Mouse (Mus musculus): Measurements from ENCODE around the gene Gla. TPM values are rescaled to one million over a fixed set of nuclear protein-coding genes. Genes with fewer than 3 reads are reported as not detected.

The Gla gene
- polyA plus RNA-seq, 2 experiments = 1.7 to 3.9 TPM

DNA sequence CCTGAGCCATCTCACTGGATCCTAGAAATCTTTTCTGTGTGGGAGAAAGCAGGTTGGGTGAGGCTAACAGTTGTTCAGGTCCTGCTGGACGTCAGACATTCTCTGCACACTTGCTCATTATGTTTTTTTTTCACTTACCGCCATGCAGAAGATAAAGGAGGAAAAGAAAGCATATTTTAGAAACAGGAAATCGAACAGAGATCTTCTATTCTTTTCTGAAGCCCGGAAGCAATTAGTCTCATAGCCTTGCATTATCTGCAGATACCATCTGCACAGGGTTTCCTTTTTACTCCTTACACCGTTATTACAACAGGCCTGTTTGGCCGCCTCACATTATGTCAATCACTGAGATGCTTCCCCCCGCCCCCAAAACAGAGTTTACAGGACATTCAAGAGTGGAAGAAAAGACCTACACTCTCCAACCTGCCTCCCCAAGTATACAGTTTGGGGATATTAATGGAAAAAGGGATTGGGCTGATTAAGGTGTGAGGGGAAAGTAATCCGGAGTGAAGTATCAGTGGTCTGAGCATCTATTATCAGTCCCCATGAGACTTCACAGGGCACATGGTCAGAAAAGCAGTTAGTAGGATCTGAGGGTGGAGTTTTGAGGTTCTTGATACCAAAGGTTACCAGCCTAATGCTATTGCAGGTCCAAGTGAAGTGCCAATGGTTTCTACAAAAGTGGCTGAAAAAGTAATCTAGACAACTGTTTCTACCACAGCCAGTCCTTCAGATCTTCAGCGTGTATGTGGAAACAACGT lies 40.3 kb upstream of the Gla start:
- ATAC-seq (ENCODE audit: insufficient read depth) (no peak), DNase-seq (ENCODE audit: low read depth in 3 of 3, low spot score in 3 of 3) (no peak)
- 21% methylated on average over 10 of the region's 10 CpGs for WGBS (ENCODE audit: insufficient replicate concordance)
- Histone ChIP-seq H3K36me3 (replicated peaks; ENCODE audit: control insufficient read depth, insufficient read depth, low read depth) (no peaks in the 10 kb centered on the region), H3K4me2 (ENCODE audit: low read depth) (no peak overlapping the region), H3K27ac (no peak overlapping the region), H3K4me3 (ENCODE audit: insufficient read depth in 1 of 2, low read depth in 2 of 2, low read length in 2 of 2) (no peak overlapping the region), H3K27me3 (ENCODE audit: control insufficient read depth, insufficient read depth, low read length) (no peaks in the 10 kb centered on the region), H3K4me1 (replicated peaks; ENCODE audit: control insufficient read depth in 2 of 2, insufficient read depth in 2 of 2, low read length in 1 of 2) (no peaks in the 10 kb centered on the region), H3K9me3 (ENCODE audit: control insufficient read depth, low read length) (no peaks in the 10 kb centered on the region), H3K9ac (replicated peaks) (no peak overlapping the region)
- no peak for TF ChIP-seq CTCF (IDR thresholded peaks at IDR 0.05; ENCODE audit: low read depth)

DNA sequence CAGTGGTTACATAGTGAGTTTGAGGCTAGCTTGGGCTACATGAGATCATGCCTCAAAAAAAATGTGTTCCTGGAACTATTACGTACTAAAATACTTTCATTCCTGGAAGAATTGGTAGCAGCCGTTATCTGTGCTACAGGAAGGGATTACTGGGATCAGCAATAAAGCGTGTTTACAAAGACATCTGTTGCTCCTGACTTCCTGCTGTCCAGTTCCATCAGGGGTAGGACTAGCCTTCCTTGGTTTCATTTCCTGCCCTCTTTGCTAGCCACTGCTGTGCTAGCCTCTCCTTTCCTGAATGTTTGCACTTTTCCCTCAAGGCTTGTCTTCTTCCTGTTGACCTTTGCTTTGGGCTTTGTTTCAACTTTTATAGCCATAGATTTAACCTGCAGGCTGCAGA lies 34.9 kb upstream of the Gla start:
- Histone ChIP-seq H3K4me2 (ENCODE audit: low read depth) (no peak overlapping the region), H3K9ac (replicated peaks) (no peak overlapping the region), H3K27ac (no peak overlapping the region), H3K9me3 (ENCODE audit: control insufficient read depth, low read length) (no peaks in the 10 kb centered on the region), H3K4me1 (replicated peaks; ENCODE audit: control insufficient read depth in 2 of 2, insufficient read depth in 2 of 2, low read length in 1 of 2) (no peaks in the 10 kb centered on the region), H3K27me3 (ENCODE audit: control insufficient read depth, insufficient read depth, low read length) (no peaks in the 10 kb centered on the region), H3K36me3 (replicated peaks; ENCODE audit: control insufficient read depth, insufficient read depth, low read depth) (no peaks in the 10 kb centered on the region), H3K4me3 (ENCODE audit: insufficient read depth in 1 of 2, low read depth in 2 of 2, low read length in 2 of 2) (no peak overlapping the region)
- ATAC-seq (ENCODE audit: insufficient read depth) (no peak), DNase-seq (ENCODE audit: low read depth in 3 of 3, low spot score in 3 of 3) (no peak)
- no peak for TF ChIP-seq EP300 (IDR thresholded peaks at IDR 0.05; ENCODE audit: low read depth)
- no peak for TF ChIP-seq CTCF (IDR thresholded peaks at IDR 0.05; ENCODE audit: low read depth)
- 30% methylated on average over 3 of the region's 3 CpGs for WGBS (ENCODE audit: insufficient replicate concordance)

DNA sequence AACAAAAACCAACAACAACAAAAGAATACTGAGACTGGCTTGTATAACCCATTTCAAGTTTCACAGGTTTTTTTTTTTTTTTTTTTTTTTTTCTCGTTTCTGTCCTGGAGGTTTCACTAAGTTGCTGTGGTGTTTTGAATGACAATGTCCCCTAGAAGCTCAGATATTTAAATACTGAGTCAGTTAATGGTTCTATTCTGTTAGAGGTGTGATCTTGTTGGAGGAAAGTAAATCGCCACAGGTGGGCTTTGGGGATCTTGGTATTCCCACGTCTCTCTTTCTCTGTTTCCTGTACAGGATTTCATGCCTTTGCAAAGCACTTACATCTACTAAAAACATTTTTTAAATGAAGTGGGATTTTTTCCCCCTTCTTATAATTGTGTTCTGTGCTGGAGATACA lies 34.2 kb upstream of the Gla start:
- H3K9ac ChIP-seq (replicated peaks) = no peak overlapping the region
- H3K9me3 ChIP-seq (ENCODE audit: control insufficient read depth, low read length) = no peaks in the 10 kb centered on the region
- H3K27ac ChIP-seq = no peak overlapping the region
- ATAC-seq (ENCODE audit: insufficient read depth) (no peak), DNase-seq (ENCODE audit: low read depth in 3 of 3, low spot score in 3 of 3) (no peak)
- no peaks in the 10 kb centered on the region for H3K4me1 ChIP-seq (replicated peaks; ENCODE audit: control insufficient read depth in 2 of 2, insufficient read depth in 2 of 2, low read length in 1 of 2)
- H3K4me2 ChIP-seq (ENCODE audit: low read depth) = no peak overlapping the region
- H3K27me3 ChIP-seq (ENCODE audit: control insufficient read depth, insufficient read depth, low read length) = no peaks in the 10 kb centered on the region
- H3K4me3 ChIP-seq (ENCODE audit: insufficient read depth in 1 of 2, low read depth in 2 of 2, low read length in 2 of 2) = no peak overlapping the region
- TF ChIP-seq EP300 (IDR thresholded peaks at IDR 0.05; ENCODE audit: low read depth) = no peak
- no peak for TF ChIP-seq CTCF (IDR thresholded peaks at IDR 0.05; ENCODE audit: low read depth)
- 48% methylated on average over 3 of the region's 3 CpGs for WGBS (ENCODE audit: insufficient replicate concordance)
- no peaks in the 10 kb centered on the region for H3K36me3 ChIP-seq (replicated peaks; ENCODE audit: control insufficient read depth, insufficient read depth, low read depth)

DNA sequence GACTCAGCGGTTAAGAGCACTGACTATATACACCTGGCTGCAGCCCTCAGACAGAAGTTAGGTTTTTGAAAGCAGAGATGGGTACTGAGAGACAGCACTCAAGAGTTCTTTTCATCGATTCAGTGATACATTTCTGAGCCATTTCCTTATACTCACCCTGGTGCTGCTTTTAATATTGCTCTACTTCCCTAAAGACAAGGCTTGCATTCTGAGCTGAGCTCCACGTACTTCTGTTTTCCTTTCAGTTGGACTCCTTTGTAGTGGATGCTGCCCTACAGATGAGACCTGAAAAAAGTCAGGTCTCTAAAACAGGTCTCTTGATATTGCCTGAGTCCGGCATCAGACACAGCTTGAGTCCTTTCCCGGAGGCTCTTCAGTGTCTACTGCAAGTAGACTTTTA lies 31.8 kb upstream of the Gla start:
- no peak for DNase-seq (ENCODE audit: low read depth in 3 of 3, low spot score in 3 of 3)
- no peak overlapping the region for H3K9ac ChIP-seq (replicated peaks)
- H3K4me3 ChIP-seq (ENCODE audit: insufficient read depth in 1 of 2, low read depth in 2 of 2, low read length in 2 of 2) = no peak overlapping the region
- H3K27me3 ChIP-seq (ENCODE audit: control insufficient read depth, insufficient read depth, low read length) = no peaks in the 10 kb centered on the region
- H3K27ac ChIP-seq = no peak overlapping the region
- ATAC-seq (ENCODE audit: insufficient read depth) = no peak
- WGBS (ENCODE audit: insufficient replicate concordance) = 61% methylated on average over 5 of the region's 5 CpGs
- H3K36me3 ChIP-seq (replicated peaks; ENCODE audit: control insufficient read depth, insufficient read depth, low read depth) = no peaks in the 10 kb centered on the region
- TF ChIP-seq CTCF (IDR thresholded peaks at IDR 0.05; ENCODE audit: low read depth) = no peak
- TF ChIP-seq EP300 (IDR thresholded peaks at IDR 0.05; ENCODE audit: low read depth) = no peak
- H3K9me3 ChIP-seq (ENCODE audit: control insufficient read depth, low read length) = no peaks in the 10 kb centered on the region
- no peak overlapping the region for H3K4me2 ChIP-seq (ENCODE audit: low read depth)
- H3K4me1 ChIP-seq (replicated peaks; ENCODE audit: control insufficient read depth in 2 of 2, insufficient read depth in 2 of 2, low read length in 1 of 2) = no peaks in the 10 kb centered on the region

DNA sequence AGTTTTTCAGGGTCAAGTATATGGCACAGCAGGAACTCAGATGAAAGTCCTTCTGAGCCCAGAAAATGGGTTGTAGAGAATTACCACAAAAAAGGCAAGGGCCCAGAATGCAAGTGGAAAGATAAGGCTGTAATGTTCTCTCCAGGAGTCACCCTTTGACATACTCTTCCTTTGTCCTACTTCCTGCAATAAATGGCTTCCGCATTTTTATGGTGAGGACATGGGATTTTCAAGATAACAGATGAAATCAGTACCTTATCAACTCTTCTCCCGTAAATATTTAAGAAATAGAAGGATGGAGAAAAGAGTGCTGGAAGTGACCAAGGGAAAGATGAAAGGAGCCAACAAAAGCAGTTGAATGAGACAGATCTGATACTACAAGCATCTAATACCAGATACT lies 27.3 kb upstream of the Gla start:
- 27% methylated on average over 2 of the region's 2 CpGs for WGBS (ENCODE audit: insufficient replicate concordance)
- Histone ChIP-seq H3K9ac (replicated peaks) (no peak overlapping the region), H3K36me3 (replicated peaks; ENCODE audit: control insufficient read depth, insufficient read depth, low read depth) (no peaks in the 10 kb centered on the region), H3K4me3 (ENCODE audit: insufficient read depth in 1 of 2, low read depth in 2 of 2, low read length in 2 of 2) (no peak overlapping the region), H3K9me3 (ENCODE audit: control insufficient read depth, low read length) (no peaks in the 10 kb centered on the region), H3K4me1 (replicated peaks; ENCODE audit: control insufficient read depth in 2 of 2, insufficient read depth in 2 of 2, low read length in 1 of 2) (no peaks in the 10 kb centered on the region), H3K27me3 (ENCODE audit: control insufficient read depth, insufficient read depth, low read length) (no peaks in the 10 kb centered on the region), H3K4me2 (ENCODE audit: low read depth) (no peak overlapping the region), H3K27ac (no peak overlapping the region)
- DNase-seq (ENCODE audit: low read depth in 3 of 3, low spot score in 3 of 3) (no peak), ATAC-seq (ENCODE audit: insufficient read depth) (no peak)
- TF ChIP-seq EP300 (IDR thresholded peaks at IDR 0.05; ENCODE audit: low read depth) = no peak
- no peak for TF ChIP-seq CTCF (IDR thresholded peaks at IDR 0.05; ENCODE audit: low read depth)

Data from liver, embryonic 14.5 days (tissue).